Mouse (Mus musculus) erythroblast, embryonic 14.5 days (primary cell): ENCODE data around the gene Olfr64.

Source experiments
- GATA1 ChIP-seq: IDR thresholded peaks from 2 replicates; pipeline ENCODE4 v1.6.1; 2012; ENCODE audit warnings: low read length, inconsistent platforms, mixed read lengths
- TAL1 ChIP-seq: IDR thresholded peaks from 3 replicates; pipeline ENCODE4 v1.6.1; 2012; ENCODE audit warnings: low read length, inconsistent platforms, mixed read lengths

GRCm38 (mm10) chr7:103903187-103903586 is 8.9 kb upstream of the Olfr64 start, which contains the start of gene Olfr65:
- TF ChIP-seq GATA1 (no peak), TAL1 (no peak)
